Mouse (Mus musculus) T-helper 1 cell (primary cell): Measurements from ENCODE around the gene Map3k11.

Experiments
- in situ Hi-C: fragments of 300-600 bp; cut with MboI, MseI; formaldehyde crosslinking; loops from one replicate; pipeline ENCODE4 v1.15.1; 2025; ENCODE audit warnings: high pct_unique_total_duplicates

The Map3k11 gene

DNA sequence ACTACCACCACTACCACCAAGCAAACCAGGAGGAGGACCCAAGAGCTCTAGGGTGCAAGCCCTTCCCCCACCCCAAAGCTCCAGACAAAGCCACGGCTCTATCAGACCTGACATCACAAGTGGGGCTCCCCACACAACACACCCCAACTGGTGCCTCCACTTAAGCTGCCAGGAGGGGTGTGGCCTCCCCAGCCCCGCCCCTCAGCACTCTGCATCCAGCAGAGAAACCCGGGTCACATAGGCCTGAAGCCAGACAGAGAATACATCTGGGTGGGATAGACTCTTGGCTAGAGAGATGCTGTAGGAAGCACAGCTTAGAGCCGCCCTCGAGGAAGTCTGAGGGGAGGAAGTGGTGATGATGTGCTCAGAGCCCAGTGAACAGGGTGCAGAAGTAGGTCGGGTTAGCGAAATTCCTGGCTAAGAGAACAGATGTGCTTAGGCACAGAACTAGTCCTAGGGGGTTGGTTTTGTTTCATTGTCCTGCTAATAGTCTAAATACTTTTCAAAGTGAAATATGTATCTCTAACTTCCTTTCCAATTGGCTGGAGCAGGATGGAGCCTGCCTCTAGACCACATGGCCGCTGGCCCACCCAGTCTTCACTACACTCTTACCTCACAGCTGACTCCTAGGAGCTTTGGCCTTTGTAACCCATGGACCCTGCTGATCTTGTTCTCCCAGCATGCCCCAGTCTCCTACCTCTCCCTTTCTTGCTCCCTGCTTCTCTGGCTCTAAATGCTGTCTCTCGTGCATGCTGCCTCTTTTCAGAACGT, 16.4 kb downstream of the Map3k11 start:
- in situ Hi-C loops, result no loop called here

DNA sequence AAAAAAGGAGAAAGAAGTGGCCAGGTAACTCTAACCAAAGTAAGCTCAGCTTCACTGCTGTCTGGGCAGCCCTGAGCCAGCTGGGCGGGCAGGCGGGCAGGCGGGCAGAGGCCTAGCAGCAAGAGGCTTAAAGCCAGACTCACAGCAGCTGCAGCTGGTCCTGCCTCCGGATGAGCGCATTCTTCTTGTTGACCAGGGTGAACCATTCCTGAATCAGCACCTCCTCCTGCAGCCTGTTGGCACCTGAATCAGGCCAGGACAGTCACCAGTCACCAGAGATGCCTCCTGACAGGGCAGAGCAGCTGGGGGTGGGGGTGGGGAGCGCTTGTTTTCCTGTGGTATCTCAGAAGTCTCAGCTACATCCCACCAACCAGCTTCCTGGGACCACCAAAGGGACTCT, 21.5 kb downstream of the Map3k11 start:
- in situ Hi-C loops, result no loop called here

DNA sequence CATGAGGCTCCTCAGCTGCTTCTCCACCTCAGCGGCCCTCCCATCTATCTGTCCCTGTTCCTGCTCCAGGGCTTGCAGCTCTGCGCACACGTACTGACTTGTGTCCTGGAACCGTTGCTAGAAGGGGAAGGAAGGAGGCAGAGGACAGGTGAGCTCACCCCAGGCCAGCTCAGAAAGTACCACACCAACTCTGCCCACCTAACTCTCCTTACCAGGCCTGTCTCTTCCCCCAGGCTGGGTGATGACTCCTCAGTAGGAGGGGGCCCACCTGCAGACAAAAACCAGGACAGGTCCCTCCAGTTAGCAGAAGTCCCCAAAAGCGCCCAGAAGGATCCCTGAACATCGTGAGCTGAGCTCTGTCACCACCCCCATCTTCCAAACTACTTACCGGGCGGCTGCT, 22.0 kb downstream of the Map3k11 start:
- in situ Hi-C loops, result no loop called here

DNA sequence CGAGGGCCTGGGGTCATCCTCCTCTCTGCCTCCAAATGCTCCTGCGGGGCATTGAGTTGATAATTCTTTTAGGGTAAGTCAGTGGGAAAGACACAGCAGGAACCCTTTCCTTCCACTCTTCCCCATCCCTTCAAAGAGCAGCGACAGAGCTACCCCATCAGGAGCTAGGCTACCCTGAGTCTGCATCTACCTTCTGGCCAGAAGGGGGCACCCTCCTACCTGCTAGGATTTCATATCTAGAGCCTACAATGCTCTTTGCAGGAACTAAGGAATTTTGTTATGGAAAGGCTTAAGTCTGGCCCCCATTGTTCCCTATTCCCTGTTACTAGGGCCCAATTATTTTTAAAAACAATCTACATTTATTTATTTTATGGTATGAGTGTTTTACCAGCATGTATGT, 22.7 kb downstream of the Map3k11 start:
- in situ Hi-C loops, result no loop called here

DNA sequence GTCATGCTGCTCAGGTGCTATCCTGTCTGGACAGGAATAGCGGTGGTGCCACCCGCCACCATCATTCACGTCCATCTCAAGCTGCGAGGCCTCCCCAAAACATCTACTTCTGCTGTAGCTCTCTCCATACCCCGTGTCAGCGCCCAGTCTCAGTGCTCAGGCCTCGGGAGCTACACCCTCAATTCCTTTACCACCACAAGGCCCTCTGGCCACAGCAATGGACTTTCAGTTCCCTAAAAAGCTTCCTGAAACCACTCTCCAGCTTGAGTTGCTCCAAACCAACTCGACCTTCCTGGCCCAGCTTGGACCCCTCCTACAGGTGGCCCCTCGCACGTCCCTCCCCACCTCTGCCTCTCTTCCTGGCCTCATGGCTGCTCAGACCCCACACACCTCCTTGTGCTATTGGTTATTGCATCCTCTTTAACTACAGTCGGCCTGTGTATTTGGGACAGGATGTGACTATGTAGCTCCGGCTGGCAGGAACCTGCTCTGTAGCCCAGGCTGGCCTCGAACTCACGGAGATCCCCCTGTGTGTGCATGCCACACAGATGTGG, 23.4 kb downstream of the Map3k11 start:
- in situ Hi-C loops, result no loop called here

DNA sequence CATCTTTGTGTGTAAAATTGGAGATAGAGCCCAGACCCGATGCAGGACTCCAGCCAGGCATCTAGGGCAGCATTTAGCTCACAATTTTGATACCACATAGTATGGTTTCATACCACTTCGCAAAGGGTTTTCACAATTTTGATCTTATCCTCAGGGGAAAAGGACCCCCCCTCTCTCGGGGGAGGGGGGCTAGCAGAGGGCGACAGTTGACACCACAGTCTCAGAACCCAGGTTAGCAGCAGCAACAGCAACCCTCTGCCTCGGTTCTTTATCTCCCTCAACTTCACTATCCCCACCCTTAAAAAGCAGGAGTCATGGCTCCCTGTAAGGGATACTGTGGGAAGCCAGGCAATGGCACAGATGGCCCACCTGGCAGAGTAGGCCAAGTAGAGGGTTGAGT, 24.7 kb downstream of the Map3k11 start:
- in situ Hi-C loops, result no loop called here

DNA sequence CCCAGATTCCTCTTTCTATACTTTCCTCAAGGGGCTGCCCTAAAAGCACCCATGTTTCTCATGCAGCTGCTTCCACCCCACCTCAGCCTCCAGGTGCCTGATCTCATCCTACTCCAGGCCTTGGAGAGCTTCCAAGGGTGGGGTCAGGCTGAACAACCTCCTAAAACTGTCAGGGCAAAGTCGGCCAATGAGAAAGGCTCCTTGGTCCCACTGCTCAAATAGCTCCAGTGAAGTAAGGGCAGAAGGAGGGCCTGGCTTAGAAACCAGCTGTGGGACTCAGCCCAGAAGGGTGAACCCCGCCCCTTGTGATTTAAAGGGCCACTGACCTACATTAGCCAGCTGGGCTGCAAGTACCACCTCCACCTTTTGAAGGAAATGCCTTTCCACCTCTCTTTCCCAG, 25.2 kb downstream of the Map3k11 start:
- in situ Hi-C loops, result no loop called here

DNA sequence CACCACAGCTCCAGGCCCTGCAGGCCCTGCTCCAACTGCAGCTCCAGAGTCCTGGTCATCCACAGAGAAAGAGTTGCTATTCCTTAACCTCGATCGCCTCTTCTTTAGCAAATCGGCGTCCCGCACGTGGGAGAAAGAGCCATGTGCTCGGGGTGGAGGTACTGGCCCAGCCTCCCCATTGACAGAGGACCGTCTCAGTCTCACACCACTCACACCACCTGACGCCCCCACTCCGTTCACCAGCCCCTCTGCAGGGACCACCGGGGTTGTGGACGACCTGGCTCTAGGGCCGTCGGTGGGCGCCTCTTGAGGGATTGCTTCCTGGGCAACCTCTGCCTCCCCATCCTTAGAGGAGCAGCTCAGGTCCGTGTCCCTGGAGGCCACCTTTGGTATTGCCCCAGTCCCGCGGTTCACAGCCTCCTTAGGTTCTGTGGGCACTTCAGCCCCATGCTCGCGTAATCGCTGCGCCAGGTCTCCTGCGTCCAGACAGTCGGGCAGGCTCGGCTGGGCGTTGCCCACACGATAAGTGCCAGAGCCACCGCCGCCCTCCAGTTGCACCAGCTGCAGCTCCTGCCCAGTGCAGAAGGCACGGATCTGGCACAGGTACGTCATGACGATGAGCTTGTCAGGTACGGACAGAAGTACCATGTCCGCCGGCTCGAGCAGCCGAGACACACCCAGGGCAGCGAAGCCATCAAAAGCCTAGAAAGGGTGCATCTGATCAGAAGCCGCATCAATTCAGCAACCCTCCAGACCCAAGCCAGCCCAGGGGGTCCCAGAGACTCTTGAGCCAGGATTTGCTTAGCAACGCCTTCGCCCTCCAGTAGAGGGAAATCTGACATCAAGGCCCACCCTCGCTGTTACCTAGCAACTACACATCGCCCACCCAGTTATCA, 27.5 kb downstream of the Map3k11 start:
- in situ Hi-C loops, result no loop called here

DNA sequence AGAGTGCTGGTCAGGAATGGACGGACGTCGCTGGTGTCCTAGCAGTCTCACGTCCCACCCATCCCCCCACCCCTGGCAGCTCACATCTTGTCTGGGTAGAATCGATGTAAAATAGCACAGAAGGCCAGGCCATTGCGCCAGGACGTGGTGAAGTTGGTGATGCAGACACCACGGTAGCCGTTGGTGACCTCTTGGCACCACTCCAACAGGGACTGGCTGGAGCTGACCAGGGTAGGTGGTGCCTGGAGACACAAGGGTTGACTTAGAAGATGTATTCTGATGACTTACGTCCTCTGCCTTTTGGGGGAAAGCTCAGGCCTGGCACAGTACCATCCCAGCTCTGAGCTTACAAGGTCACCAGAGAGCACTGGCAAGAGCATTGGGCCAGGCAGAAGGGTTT, 28.4 kb downstream of the Map3k11 start:
- in situ Hi-C loops, result no loop called here

DNA sequence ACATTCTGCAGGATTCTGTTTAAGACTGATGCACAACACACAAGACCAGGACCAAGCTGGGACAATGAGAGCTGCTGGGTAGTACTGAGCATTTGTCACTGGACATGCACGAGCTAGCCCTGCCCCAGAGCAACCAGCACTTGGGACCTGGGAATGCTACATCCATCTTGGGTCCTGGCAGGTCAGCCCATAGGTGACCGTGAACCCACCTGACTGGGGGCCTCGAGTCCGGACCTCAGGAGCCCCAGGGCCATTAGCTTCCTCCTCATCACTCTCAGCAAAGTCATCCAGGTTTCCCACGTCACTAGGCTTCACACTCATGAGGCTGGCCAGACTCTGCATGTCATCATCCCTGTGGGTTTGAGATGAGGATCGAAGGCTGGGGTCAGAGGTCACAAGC, 32.7 kb downstream of the Map3k11 start:
- in situ Hi-C loops, result no loop called here

DNA sequence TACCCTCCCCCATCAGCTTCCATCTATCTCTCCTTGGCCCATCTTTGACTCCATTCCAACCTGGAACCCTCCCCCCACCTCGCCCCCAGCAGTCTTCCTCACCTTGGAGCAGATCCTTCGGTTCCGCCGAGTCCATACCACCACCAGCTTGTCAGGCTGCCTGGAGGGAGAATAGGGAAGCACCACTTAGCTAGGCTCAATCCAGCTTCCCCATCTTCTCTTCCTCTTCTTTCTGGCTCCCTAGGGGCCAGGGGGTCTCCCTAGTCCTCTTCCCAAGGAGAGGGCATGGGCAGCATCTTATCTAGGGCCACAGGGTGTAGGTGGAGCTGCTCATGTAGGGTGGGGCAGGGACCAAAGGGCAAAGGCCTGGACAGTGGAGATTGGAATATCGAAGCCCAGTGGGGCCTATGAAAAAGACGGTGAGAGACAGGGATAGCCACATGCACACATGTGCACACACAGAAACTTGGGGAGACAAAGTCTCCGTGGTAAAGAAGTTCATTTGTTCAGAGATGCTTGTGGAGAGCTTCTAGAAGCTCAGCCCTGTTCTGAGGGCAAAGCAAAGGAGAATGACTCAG, 34.4 kb downstream of the Map3k11 start:
- in situ Hi-C loops, result no loop called here

DNA sequence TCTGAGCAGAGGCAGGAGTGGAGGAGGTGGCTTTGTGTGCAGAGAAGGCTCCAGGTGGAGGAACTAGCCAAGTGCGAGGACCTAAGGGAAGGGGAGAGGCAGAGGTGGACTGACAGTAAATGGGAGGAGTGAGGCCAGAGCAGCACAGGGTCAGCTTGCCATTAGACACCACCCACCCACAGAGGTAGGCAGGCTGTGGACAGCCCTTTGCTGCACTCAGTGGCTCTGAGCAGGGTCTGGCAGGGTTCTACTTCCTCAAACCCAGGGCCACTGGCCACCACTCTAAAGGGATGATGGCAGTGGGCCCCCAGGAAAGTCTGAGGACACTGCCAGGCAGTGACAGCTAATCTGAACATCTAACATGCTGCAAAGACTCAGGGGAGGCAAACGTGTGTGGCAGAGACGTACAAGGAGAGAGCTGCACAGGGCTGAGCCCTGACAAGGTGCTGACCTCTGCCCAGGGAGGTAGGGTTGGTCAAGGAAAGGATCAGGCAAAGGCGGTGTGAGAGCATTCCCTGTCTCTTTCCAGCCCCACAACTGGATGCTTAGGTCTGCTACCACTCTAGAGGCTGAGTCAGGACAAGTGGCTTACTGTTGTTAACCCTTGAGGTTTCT, 35.5 kb downstream of the Map3k11 start:
- in situ Hi-C loops, result no loop called here

DNA sequence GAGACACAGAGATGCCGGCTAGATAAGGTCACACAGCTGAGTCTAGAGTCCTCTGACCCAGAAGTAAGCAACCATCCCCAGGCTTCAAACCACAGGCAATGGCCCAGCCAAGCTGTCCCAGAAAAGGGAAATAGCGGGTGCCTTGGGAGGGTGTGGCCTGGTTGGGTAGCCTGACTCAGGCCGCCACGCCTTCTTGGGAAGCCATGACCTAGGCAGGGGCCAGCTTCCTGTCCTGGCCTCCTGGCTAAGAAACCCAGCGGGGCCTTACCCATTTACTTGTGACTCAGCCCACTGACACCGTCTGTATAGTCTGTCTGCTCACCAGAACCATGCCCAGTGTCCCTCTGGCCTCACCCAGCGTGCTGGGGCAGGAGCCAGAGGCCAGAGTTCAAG, 36.0 kb downstream of the Map3k11 start:
- in situ Hi-C loops, result no loop called here

DNA sequence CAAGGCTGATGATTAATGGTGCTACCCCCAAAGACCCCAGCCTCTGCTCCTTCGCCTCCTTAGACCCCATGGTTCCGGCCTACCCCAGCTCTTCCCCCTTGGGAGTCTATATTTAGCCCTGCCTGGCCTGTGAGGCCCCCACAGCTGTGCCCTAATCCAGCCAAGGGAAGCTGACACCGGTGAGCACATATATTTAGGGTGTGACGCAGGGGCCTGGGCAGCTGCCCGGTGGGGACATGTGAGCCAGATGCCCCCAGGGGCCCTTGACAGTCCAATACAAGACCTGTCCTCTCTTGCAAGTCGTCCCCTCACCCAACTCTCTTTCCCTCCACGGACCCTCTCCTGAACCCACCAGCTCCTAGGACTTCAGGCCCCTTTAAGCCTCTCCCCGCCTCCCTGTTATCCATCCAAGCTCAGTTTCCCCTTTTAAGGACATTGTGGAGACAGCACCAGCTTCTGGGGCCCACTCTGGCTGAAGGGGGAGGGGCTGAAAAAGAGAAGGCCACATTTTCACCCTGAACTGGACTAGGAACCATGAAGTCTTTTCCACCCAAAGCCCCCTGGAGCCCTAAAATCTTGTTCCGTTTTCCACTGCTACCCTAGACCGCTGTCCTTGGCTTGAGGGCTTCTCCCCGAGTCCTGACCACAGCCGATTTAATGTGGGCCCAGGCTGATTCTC, 36.6 kb downstream of the Map3k11 start:
- in situ Hi-C loops, result no loop called here

DNA sequence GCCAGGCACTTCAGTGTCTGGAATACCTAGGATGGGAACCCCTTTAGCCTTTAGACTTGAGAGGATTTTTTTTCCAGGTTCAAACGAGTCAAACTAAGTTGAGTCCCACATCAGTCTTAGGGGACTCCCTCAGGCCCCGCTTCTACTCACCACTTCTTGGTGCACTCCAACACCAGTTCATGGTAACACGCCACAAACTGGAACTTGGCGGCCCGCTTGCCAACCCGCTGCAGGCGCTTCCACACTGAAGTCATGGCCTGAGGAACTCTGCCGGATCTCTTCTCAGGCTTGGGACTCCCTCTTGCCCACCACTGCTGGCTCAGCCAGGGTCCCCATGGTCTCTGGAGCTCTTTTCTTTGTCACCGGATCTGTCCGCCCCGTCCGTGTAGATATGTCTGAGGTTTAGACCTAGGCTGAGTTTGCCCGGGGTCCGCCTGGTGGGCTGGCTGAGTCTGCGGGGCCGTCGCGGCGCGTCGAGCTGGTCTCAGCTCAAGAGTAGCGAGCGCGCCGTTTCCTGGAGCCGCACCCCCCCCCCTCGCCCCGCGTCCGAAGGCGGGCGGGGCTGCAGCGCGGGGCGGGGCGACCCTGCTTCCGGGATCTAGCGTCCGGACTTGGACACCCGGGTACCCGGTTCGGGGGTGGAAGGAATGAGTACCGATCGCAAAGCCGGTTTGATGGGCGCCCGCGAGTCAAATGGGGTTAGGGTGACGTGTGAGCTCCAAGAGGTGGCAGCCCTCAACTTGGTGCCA, 37.4 kb downstream of the Map3k11 start, which contains the start of gene Ehbp1l1:
Gene Ehbp1l1 (minus strand): TSS at position 551 of the 749 bp plus-strand sequence.
- in situ Hi-C loops, result no loop called here

DNA sequence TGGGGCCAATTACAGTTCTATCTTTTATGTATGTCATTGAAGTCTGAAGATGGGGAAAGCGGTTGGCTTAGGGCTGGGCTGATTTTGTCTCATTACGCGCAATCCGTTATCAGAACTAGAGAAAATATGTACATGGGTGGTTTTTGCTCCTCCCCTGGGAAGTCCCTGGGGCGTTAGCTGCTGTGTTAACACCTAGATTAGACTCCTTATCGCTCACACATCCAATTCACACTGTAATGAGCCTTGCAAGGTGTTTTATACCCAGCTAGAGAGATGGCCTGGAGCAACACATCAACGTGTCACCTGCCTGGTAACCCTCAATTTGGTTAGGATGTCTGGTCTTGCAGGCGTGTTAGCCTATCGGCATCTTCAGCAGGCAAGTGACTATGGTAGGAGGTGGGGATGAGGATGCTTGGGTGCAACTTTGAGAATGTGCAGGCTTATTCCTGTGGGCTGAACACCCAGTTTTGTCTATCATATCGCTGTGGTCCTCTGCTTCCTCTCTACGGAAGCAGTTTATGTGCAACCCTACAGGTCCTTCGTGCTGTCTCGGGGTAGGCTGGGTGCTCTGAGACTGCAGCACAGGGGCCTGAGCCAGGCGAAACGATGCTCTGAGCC, 38.5 kb downstream of the Map3k11 start:
- in situ Hi-C loops, result no loop called here

DNA sequence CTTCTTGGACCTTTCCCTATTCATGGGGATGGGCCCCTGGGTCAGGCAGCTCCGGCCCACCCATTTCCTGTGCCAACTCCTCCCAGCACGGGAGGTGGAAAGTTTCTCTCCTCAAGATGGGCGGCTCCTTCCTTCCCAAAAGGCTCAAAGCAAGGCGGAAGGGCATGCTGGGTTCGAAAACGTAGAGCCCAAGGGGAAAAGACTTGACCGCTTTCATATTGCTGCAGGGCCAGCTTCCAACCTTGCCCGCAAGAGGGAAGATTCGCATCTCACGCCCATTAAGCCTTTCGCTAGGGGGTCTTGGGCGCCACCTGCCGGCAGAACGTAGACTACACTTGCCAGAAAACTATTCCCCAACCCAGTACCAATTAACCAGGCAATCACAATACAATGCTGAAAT, 39.2 kb downstream of the Map3k11 start:
- in situ Hi-C loops, result no loop called here

DNA sequence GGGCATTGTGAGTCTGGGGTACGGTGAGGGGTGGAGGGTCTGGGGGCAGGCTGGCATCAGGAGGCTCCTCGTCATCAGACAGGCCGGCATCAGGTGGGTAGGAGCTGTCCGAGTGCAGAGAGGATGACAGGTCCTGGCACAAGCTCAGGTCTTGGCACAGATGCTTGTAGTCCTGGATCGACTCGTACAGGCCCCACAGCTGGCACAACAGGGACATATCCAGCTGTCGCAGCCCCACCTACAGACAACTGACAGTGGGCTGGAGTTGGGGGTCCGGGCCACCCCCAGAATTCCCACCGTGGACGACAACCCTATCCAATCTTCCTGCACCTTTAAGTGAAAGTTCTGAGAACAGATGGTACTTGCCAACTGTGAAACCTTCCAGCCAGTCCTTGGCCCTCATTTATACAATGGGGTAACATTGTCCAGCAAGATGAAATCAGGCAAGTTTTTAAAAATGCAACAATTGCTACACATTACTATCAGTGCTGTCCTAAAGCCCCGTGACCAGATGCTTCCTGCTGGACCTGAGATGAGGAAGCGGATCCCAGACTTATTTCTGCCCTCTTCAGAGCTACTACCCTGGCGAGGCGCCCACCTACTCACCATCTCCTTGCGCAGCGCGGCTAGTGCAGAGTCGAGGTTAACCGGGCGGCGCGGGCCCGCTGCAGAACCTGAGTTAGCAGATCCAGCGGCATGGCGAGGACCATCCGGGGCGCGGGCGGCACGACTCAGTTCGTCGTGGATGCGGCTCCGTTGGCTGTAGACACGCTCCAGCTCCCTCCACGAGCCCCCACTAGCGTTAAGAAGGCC, 40.3 kb downstream of the Map3k11 start:
- in situ Hi-C loops, result no loop called here

DNA sequence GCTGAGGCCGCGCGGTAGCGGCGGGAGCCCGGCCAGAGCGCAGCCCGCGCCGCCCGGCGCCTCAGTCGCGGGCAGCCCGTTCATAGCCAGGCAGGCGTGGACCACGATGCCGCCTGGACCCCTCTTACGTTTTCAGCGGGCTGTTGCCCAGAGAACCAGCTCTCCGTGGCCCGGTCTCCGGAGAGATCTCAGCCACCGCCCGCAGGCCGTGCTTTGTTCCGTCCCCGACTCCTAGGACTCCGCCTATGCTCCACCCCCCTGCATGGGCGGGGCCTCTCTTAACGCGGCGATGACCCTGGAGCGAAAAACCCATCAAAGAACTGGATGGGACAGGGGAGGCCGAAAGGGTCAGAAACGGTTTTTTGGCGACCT, 40.9 kb downstream of the Map3k11 start, which contains the start of gene Fam89b:
Gene Fam89b (minus strand): TSS at position 210 of the 372 bp plus-strand sequence.
- in situ Hi-C loops, result no loop called here
